ENCODE assay signal across 21 mouse cellular contexts in the genomic region with DNA sequence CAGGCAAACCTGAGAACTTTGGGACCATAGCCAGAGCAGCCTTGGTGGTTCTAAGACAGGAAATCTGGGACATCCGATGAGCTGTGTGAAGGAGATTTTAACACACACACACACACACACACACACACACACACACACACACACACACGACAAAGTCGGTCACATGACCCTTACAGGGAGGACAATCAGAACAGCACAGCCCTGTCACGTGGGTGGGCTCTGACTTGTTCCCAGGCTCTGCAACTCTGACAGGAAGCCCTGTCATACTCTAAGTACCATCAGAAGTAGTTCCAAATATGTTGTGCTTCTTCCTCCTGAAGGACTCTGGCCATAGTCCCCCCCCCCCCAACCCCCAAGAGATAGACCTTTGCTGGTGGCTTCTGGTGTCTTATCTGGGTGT. TPM values are rescaled to one million over a fixed set of nuclear protein-coding genes. Genes with fewer than 3 reads are reported as not detected.
DNase-seq lines count a peak whose midpoint lies in the region; ATAC-seq and TF ChIP-seq lines count a peak whose summit lies in the region.
"Had no signal": no experiment of that assay in that cellular context is flagged by ENCODE, and none has a peak within 500 bp of the region (broad histone marks: within the 10 kb centered on the region; RNA-seq: fewer than 3 reads in every experiment).

No protein-coding gene starts in this region.

- TF ChIP-seq CTCF in kidney, adult 2 months (conservative IDR thresholded peaks at IDR 0.05; ENCODE audit: insufficient read depth, insufficient read length, low read depth, low read length) = no peak
- no peak for TF ChIP-seq CTCF in lung, embryonic 14.5 days (IDR thresholded peaks at IDR 0.05; ENCODE audit: low read depth)

- 53% methylated on average over 3 of the region's 4 CpGs for WGBS in heart, embryonic 11.5 days (ENCODE audit: insufficient replicate concordance)
- WGBS in kidney, adult 2 months = 67% methylated on average over 4 of the region's 4 CpGs
- 40% methylated on average over 4 of the region's 4 CpGs for WGBS in lung, embryonic 14.5 days

- no peak overlapping the region for H3K4me3 ChIP-seq in heart, embryonic 11.5 days (ENCODE audit: low read depth, low read length)
- H3K4me3 ChIP-seq in kidney, adult 2 months (ENCODE audit: insufficient read depth, low read depth, low read length) = no peak overlapping the region
- H3K4me3 ChIP-seq in lung, embryonic 14.5 days (ENCODE audit: low read depth, low read length) = no peak overlapping the region
- H3K4me3 ChIP-seq: erythroblast, embryonic 14.5 days; forebrain, embryonic 15.5 days; intestine, embryonic 15.5 days; left cerebral cortex, adult 2 months; limb, embryonic 10.5 days; liver, embryonic 13.5 days; midbrain, embryonic 15.5 days had no signal

- no peak for TF ChIP-seq POLR2A in kidney, adult 2 months (IDR thresholded peaks at IDR 0.05; ENCODE audit: low read depth, low read length)

- H3K36me3 ChIP-seq in heart, embryonic 11.5 days (ENCODE audit: control insufficient read depth, insufficient read depth, low read length) = no peaks in the 10 kb centered on the region
- no peaks in the 10 kb centered on the region for H3K36me3 ChIP-seq in kidney, adult 2 months (ENCODE audit: control insufficient read depth, insufficient read depth, low read length)
- H3K36me3 ChIP-seq in lung, embryonic 14.5 days (ENCODE audit: insufficient read depth) = no peaks in the 10 kb centered on the region
- H3K36me3 ChIP-seq: forebrain, embryonic 15.5 days; intestine, embryonic 15.5 days; limb, embryonic 10.5 days; liver, embryonic 13.5 days; midbrain, embryonic 15.5 days had no signal

- DNase-seq in heart, adult 11 months = peak; percentile 97
- DNase-seq in kidney, adult 2 months = peak; percentile 42
- no peak for DNase-seq in kidney, postnatal 4 days
- DNase-seq in lung, embryonic 14.5 days = no peak
- DNase-seq in lung, postnatal 14 days = no peak
- peak; percentile 26 for DNase-seq in lung, postnatal 36 days
- DNase-seq: adrenal gland, postnatal 36 days; cerebellum, adult 8-10 months; liver, embryonic 13.5 days; retina, postnatal 1 day; right cerebral cortex, postnatal 4 days; thymus, postnatal 25 days had no signal

- 0 out of 2 replicates have a peak, but pooled peaks cover 5% of the 10 kb centered on the region for H3K4me1 ChIP-seq in heart, embryonic 11.5 days (ENCODE audit: control insufficient read depth, insufficient read depth, low read length)
- H3K4me1 ChIP-seq in kidney, adult 2 months (ENCODE audit: control insufficient read depth, insufficient read depth, low read length) = no peaks in the 10 kb centered on the region
- no peaks in the 10 kb centered on the region for H3K4me1 ChIP-seq in lung, embryonic 14.5 days (ENCODE audit: insufficient read depth)
- H3K4me1 ChIP-seq: forebrain, embryonic 15.5 days; intestine, embryonic 15.5 days; limb, embryonic 10.5 days; liver, embryonic 13.5 days; megakaryocyte, embryonic 14.5 days; midbrain, embryonic 15.5 days had no signal

- no peaks in the 10 kb centered on the region for H3K9me3 ChIP-seq in heart, embryonic 11.5 days (replicated peaks; ENCODE audit: control insufficient read depth, low read length)
- no peaks in the 10 kb centered on the region for H3K9me3 ChIP-seq in lung, embryonic 14.5 days (ENCODE audit: low read depth, low read length)
- H3K9me3 ChIP-seq: forebrain, embryonic 15.5 days; intestine, embryonic 15.5 days; limb, embryonic 10.5 days; liver, embryonic 13.5 days; megakaryocyte, embryonic 14.5 days; midbrain, embryonic 15.5 days had no signal

- no peaks in the 10 kb centered on the region for H3K27me3 ChIP-seq in heart, embryonic 11.5 days (ENCODE audit: control insufficient read depth, insufficient read depth, low read length)
- H3K27me3 ChIP-seq in kidney, adult 2 months (replicated peaks; ENCODE audit: control insufficient read depth, insufficient read depth, low read length) = no peaks in the 10 kb centered on the region
- H3K27me3 ChIP-seq in lung, embryonic 14.5 days (ENCODE audit: insufficient read depth, low read length) = no peaks in the 10 kb centered on the region
- H3K27me3 ChIP-seq: forebrain, embryonic 15.5 days; intestine, embryonic 15.5 days; midbrain, embryonic 15.5 days had no signal

- no peak overlapping the region for H3K4me2 ChIP-seq in heart, embryonic 11.5 days
- H3K4me2 ChIP-seq in lung, embryonic 14.5 days = no peak overlapping the region
- H3K4me2 ChIP-seq: forebrain, embryonic 15.5 days; hindbrain, embryonic 14.5 days; intestine, embryonic 15.5 days; liver, embryonic 13.5 days; midbrain, embryonic 15.5 days had no signal

- no peak for ATAC-seq in heart, embryonic 11.5 days (replicated peaks; ENCODE audit: insufficient number of reproducible peaks, low FRiP score, low TSS enrichment)
- peak; percentile 54; the same call in 1 of the 2 replicates for ATAC-seq in lung, embryonic 14.5 days (ENCODE audit: insufficient read depth)
- ATAC-seq: forebrain, embryonic 15.5 days; intestine, embryonic 15.5 days; midbrain, embryonic 15.5 days had no signal

- H3K9ac ChIP-seq in heart, embryonic 11.5 days (ENCODE audit: low read depth, low read length) = no peak overlapping the region
- no peak overlapping the region for H3K9ac ChIP-seq in lung, embryonic 14.5 days
- H3K9ac ChIP-seq: forebrain, embryonic 15.5 days; hindbrain, embryonic 14.5 days; intestine, embryonic 15.5 days; liver, embryonic 13.5 days; midbrain, embryonic 15.5 days had no signal

- H3K27ac ChIP-seq in heart, embryonic 11.5 days (ENCODE audit: low read depth, low read length) = no peak overlapping the region
- no peak overlapping the region for H3K27ac ChIP-seq in kidney, adult 2 months (ENCODE audit: insufficient read depth, low read depth, low read length)
- H3K27ac ChIP-seq in lung, embryonic 14.5 days (ENCODE audit: low read depth) = no peak overlapping the region
- H3K27ac ChIP-seq: forebrain, embryonic 15.5 days; hindbrain, embryonic 14.5 days; intestine, embryonic 15.5 days; left cerebral cortex, adult 2 months; limb, embryonic 10.5 days; liver, embryonic 13.5 days; midbrain, embryonic 15.5 days had no signal

RNA-seq across cellular contexts. Expression of gene Cfap298, which starts 33.5 kb away (rescaled TPM):
- 47.0 and 51.7 TPM in 2 replicates for polyA plus RNA-seq in heart, embryonic 11.5 days (2014; fragmentation: Nextera tagmentation; extraction: Ambion mirVana)
- polyA plus RNA-seq in kidney, adult 2 months (2012; rRNA removed) = 16.1 TPM in 2 replicates
- 42.8 and 45.2 TPM in 2 replicates for polyA plus RNA-seq in lung, embryonic 14.5 days (2014; fragmentation: Nextera tagmentation; extraction: Ambion mirVana)

Comparison
In these comparisons a context has a peak if more than half of its experiments do, and no peak if none do; other contexts are left out.
1. DNase-seq: peak in heart, adult 11 months (single experiment), kidney, adult 2 months (single experiment) and lung, postnatal 36 days (single experiment); none in kidney, postnatal 4 days (0 of 2), lung, embryonic 14.5 days (single experiment) and lung, postnatal 14 days (single experiment).